Mouse (Mus musculus): ENCODE results near the gene Srarp.

Srarp gene

GRCm38 (mm10) chr4:141463472-141463871 is 27.6 kb upstream of the Srarp start:
- CTCF ChIA-PET = interaction anchor here in 3 of 4 experiments (0.5 to 1.9 kb wide), 13 partner anchors 13 to 309 kb away, joined by 3 to 9 read pairs (median 3); no protein-coding TSS in a partner anchor
- POLR2A ChIA-PET = interaction anchor here in 3 of 4 experiments (0.6 to 3.5 kb wide), 17 partner anchors 13 to 330 kb away, joined by 3 to 17 read pairs (median 3); partner anchors contain the start of gene Casp9 (in 1 of the 3)

DNA sequence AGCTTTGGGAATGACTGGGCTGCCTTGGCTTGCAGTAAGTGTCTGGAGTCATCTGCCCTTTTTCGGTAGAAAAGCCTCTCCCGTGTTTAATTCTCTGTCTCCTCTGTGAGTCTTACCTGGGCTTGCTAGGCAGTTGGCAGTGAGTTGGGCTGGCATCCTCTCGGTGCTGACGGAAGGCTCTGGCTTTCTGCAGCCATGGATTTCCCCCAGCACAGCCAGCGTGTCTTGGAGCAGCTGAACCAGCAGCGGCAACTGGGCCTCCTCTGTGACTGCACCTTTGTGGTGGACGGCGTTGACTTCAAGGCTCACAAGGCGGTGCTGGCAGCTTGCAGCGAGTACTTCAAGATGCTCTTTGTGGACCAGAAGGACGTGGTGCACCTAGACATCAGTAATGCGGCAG is 25.7 kb upstream of the Srarp start:
- CTCF ChIA-PET = interaction anchor here in 3 of 4 experiments (0.6 to 1.5 kb wide), 6 partner anchors 16 to 45 kb away, joined by 3 to 6 read pairs (median 4); no protein-coding TSS in a partner anchor
- POLR2A ChIA-PET = interaction anchor here in 3 of 4 experiments (0.5 to 2.8 kb wide), 18 partner anchors 8 to 115 kb away, joined by 3 to 7 read pairs (median 3); partner anchors contain the start of gene Hspb7 (in 1 of the 3)

DNA sequence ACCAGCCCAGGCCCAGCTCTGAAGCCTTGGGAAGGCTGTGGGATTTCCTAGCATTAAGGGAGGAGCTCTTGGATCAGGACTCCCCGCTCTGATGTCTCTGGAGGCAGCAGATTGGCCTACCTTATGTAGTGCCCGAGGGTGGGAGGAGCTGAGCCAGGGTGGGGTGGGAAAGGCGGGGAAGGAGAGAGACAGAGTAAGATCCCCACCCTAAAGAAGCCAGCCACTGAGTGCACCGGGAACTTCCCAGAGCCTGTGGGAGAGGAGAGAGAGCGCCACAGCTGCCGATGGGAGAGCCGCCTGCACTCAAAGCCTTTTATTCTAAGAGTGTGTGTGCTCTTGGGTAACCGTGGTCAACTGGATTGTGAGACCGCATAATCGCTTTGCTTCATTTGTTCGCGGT is 25.2 kb upstream of the Srarp start:
- POLR2A ChIA-PET = interaction anchor here in 3 of 4 experiments (0.5 to 2.8 kb wide), 19 partner anchors 8 to 262 kb away, joined by 3 to 7 read pairs (median 3); partner anchors contain the start of genes Ddi2 (in 1 of the 3) and Hspb7 (in 1 of the 3)
- CTCF ChIA-PET = interaction anchor here in 3 of 4 experiments (0.6 to 1.5 kb wide), 6 partner anchors 17 to 753 kb away, joined by 3 to 6 read pairs (median 4); no protein-coding TSS in a partner anchor

DNA sequence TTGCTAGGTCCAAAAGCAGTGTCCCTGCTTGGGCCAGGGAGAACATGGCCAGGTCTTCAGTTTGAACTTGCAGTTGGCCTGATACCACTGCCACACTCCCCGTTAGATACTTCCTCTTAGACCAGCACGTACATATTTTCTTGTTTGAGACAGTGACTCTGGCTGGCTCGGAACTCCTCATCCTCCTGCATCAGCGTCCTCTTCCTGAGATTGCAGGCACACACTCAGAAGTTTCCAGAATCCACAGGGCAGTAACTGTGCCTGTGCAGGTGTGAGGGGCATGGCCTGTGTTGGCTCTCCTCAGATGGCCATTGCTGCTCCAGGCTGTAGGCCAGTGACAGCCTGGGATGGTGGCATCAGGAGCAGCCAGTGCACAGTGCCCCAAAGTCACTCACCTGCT is 24.6 kb upstream of the Srarp start:
- ChIA-PET POLR2A (interaction anchor here in 2 of 4 experiments (0.5 to 3.2 kb wide), 17 partner anchors 7 to 263 kb away, joined by 3 to 24 read pairs (median 3); partner anchors contain the start of genes Ddi2 (in 1 of the 2) and Hspb7 (in 1 of the 2)), CTCF (interaction anchor here in 3 of 4 experiments (0.6 to 1.5 kb wide), 6 partner anchors 17 to 754 kb away, joined by 3 to 6 read pairs (median 4); no protein-coding TSS in a partner anchor)

GRCm38 (mm10) chr4:141459766-141460165 is 23.9 kb upstream of the Srarp start:
- CTCF ChIA-PET = interaction anchor here in 1 of 4 experiments (0.9 to 1.9 kb wide), 2 partner anchors 12 to 30 kb away, joined by 4 to 5 read pairs; no protein-coding TSS in a partner anchor
- POLR2A ChIA-PET = interaction anchor here in 3 of 4 experiments (0.6 to 3.2 kb wide), 9 partner anchors 10 to 106 kb away, joined by 3 to 24 read pairs (median 5); no protein-coding TSS in a partner anchor

- ChIA-PET POLR2A (interaction anchor here in 3 of 4 experiments (0.6 to 3.2 kb wide), 33 partner anchors 8 to 336 kb away, joined by 3 to 24 read pairs (median 4); partner anchors contain the start of genes Casp9 (in 1 of the 3) and Spen (in 1 of the 3)), CTCF (interaction anchor here (0.6 to 2.0 kb wide), 12 partner anchors 13 to 74 kb away, joined by 3 to 11 read pairs (median 4); no protein-coding TSS in a partner anchor)
Measured at GRCm38 (mm10) chr4:141458888-141459287, 23.0 kb upstream of the Srarp start.

DNA sequence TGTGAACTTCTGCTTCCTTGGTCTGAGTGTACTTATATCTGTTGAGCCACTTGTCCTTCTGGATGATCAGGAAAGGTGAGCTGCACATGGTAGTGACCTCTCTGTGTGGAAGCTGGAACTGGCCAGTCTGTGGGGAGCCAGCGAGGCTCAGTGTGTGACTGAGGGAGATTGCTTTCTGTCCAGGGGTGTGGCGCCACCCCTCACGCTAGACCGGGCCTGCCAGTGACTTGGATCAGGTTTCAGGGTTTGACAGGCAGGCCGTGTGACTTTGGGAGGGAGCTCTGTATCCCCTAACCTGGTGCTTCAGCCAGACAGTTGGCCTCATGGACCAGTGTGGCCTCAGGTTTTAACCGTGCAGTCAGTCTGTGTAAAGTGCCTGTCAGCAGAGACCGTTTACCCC is 22.3 kb upstream of the Srarp start:
- ChIA-PET POLR2A (interaction anchor here (0.5 to 3.2 kb wide), 33 partner anchors 9 to 336 kb away, joined by 3 to 24 read pairs (median 4); partner anchors contain the start of genes Casp9 (in 1 of the 4) and Spen (in 1 of the 4)), CTCF (interaction anchor here (0.6 to 2.0 kb wide), 14 partner anchors 19 to 155 kb away, joined by 3 to 13 read pairs (median 4); no protein-coding TSS in a partner anchor)

- ChIA-PET POLR2A (interaction anchor here in 1 of 4 experiments (0.6 to 3.7 kb wide), 8 partner anchors 9 to 37 kb away, joined by 3 to 16 read pairs (median 4); no protein-coding TSS in a partner anchor), CTCF (interaction anchor here in 2 of 4 experiments (0.6 to 1.7 kb wide), 4 partner anchors 26 to 69 kb away, joined by 3 to 4 read pairs (median 4); no protein-coding TSS in a partner anchor)
Measured at GRCm38 (mm10) chr4:141456193-141456938, 20.5 kb upstream of the Srarp start.

DNA sequence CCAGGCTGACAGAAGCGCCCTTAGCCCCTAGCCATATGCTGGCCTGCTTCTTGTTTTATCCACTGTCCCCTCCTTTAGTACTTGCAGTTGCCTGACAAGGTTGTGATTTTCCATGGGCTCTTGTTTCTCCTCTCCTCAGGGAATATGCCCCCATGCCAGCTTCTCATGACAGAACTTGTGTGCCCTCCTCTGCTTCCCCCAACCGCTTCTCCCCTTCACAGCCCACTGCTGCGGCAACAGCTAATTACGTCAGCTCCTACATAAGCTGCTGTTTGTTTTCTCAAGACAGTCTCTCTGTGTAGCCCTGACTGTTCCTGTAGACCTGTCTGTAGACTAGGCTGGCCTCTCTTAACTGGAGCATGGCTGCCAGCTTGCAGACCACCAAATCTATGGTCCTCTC is 19.6 kb upstream of the Srarp start:
- CTCF ChIA-PET = interaction anchor here in 3 of 4 experiments (0.5 to 1.7 kb wide), 5 partner anchors 49 to 224 kb away, joined by 3 to 4 read pairs (median 3); no protein-coding TSS in a partner anchor
- POLR2A ChIA-PET = interaction anchor here in 2 of 4 experiments (0.6 to 3.7 kb wide), 7 partner anchors 8 to 23 kb away, joined by 3 to 16 read pairs (median 5); no protein-coding TSS in a partner anchor

- POLR2A ChIA-PET = interaction anchor here in 3 of 4 experiments (0.6 to 3.7 kb wide), 11 partner anchors 9 to 33 kb away, joined by 3 to 16 read pairs (median 4); partner anchors contain the start of gene Srarp (in 1 of the 3)
Measured at GRCm38 (mm10) chr4:141454581-141455350, 18.9 kb upstream of the Srarp start.

GRCm38 (mm10) chr4:141451916-141452450 is 16.1 kb upstream of the Srarp start:
- ChIA-PET CTCF (interaction anchor here in 1 of 4 experiments (1.2 kb wide), 1 partner anchor 21 kb away, joined by 4 read pairs; no protein-coding TSS in a partner anchor), POLR2A (interaction anchor here in 2 of 4 experiments (0.7 to 1.3 kb wide), 6 partner anchors 11 to 189 kb away, joined by 3 to 6 read pairs (median 4); no protein-coding TSS in a partner anchor)

More at GRCm38 (mm10) chr4:141454581-141455350, 18.9 kb upstream of the Srarp start:
- CTCF ChIA-PET = interaction anchor here (0.5 to 1.7 kb wide), 7 partner anchors 25 to 290 kb away, joined by 3 to 5 read pairs (median 3); no protein-coding TSS in a partner anchor

DNA sequence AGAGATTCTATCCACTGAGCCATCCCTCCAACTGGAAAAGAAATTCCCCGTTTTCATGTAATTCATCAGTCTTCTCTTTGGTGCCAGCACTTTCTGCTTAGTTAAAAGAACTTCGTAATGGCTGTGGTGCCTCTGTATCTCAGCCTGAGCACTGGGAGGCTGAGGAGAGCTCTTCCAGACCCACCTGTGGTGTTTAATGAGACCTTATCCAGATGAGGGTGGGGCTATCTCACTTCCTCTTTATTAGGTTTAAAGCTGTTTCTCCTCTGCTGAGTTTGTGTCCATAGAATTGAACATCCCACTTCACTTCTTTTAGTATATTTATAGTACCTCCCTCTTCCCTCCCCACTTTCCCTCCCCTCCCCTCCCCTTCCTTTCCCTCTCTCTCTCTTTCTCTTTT is 15.3 kb upstream of the Srarp start:
- ChIA-PET POLR2A (interaction anchor here in 2 of 4 experiments (0.7 to 1.3 kb wide), 7 partner anchors 10 to 189 kb away, joined by 3 to 6 read pairs (median 4); no protein-coding TSS in a partner anchor), CTCF (interaction anchor here in 1 of 4 experiments (1.2 kb wide), 1 partner anchor 20 kb away, joined by 4 read pairs; no protein-coding TSS in a partner anchor)

DNA sequence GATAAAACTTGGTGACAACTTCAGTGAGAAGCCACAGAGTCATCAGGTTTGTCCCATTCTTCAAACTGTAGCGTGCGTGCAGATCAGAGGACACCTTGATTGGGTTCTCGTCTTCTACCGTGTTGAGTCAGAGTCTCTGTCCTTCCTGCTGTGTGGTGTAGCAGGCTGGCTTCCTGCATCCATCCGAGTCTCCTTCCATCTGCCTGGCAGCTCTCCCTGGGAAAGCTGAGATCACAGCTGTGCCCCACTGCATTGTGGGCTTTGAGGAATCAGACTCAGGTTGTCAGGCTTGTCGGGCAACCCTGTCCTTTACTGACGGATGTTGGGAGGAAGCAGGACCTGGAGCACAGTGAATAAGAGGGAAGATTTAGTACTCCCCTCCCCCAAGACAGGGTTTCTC is 10.3 kb upstream of the Srarp start:
- CTCF ChIA-PET = interaction anchor here in 3 of 4 experiments (0.5 to 2.7 kb wide), 6 partner anchors 13 to 297 kb away, joined by 3 to 7 read pairs (median 3); no protein-coding TSS in a partner anchor
- POLR2A ChIA-PET = interaction anchor here in 2 of 4 experiments (0.9 to 5.7 kb wide), 13 partner anchors 8 to 142 kb away, joined by 3 to 82 read pairs (median 5); partner anchors contain the start of gene Srarp (in 1 of the 2)

DNA sequence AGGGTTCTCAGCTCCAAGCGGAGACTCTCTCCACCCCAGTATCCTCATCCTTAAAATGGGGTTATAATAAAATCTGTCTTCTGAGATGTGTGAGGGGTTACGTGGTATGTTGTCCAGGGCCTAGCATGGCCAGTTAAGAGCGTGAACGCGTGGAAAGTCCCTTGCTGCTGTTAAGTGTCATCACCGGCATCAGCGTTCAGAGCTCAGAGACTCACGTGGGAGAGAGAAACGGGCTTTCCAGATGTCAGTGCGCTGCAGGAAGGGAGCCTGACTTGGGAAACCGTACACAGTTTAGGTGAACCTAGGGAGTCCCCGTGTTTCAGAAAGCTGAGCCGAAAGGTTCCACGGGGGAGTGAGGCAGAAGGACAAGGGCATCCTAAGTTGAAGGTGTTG is 9.4 kb upstream of the Srarp start:
- ChIA-PET POLR2A (interaction anchor here in 3 of 4 experiments (0.6 to 5.7 kb wide), 13 partner anchors 9 to 126 kb away, joined by 3 to 82 read pairs (median 5); partner anchors contain the start of gene Srarp (in 1 of the 3)), CTCF (interaction anchor here in 3 of 4 experiments (0.5 to 2.1 kb wide), 7 partner anchors 11 to 295 kb away, joined by 3 to 4 read pairs (median 3); no protein-coding TSS in a partner anchor)

- ChIA-PET CTCF (interaction anchor here in 3 of 4 experiments (0.5 to 2.1 kb wide), 9 partner anchors 10 to 294 kb away, joined by 3 to 4 read pairs (median 3); no protein-coding TSS in a partner anchor), POLR2A (interaction anchor here (0.6 to 6.5 kb wide), 21 partner anchors 9 to 153 kb away, joined by 3 to 127 read pairs (median 5); partner anchors contain the start of gene Srarp (in 2 of the 4))
Measured at GRCm38 (mm10) chr4:141444451-141445327, 8.8 kb upstream of the Srarp start, which contains the start of gene Zbtb17. TSS of gene Zbtb17 (plus strand) at chr4:141444654.

All from embryonic stem cell, embryonic (primary cell).